Mouse (Mus musculus) ES-E14 (cell line): ENCODE results near the gene Tulp1.

Source experiments
- CHD2 ChIP-seq: IDR thresholded peaks from 2 replicates; pipeline ENCODE4 v1.6.1; 2014; ENCODE audit warnings: mild to moderate bottlenecking, low read depth, low read length, inconsistent platforms
- ZNF384 ChIP-seq: IDR thresholded peaks from 2 replicates; pipeline ENCODE4 v1.6.1; 2012; ENCODE audit warnings: low read depth, low read length, inconsistent platforms

- TF ChIP-seq ZNF384 (no peak), CHD2 (no peak)
These were observed 42.6 kb upstream of the Tulp1 start for GRCm38 (mm10) chr17:28407418-28408250.
